Mouse (Mus musculus): ENCODE data around the gene Tns1.

The Tns1 gene

DNA sequence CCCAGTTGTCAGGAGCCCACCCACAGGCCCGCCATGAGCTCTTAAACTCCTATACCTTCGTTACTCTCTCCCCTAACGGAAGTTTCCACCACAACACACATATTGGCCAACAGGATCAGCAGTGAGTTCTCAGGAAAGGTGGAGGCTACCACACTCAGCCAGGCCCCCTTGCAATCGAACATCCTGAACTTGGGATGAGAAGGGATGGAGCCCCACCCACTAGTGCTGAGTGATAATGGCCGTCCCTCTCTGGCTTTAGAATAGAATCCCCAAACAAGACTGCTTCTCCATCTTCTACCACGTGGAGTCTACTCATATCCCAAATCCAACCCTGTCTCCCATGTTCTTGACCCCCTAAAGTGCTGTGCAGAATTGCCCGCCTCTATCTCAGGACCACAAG is 131.0 kb downstream of the Tns1 start:
- no peak for DNase-seq (ENCODE audit: low spot score in 2 of 2)

DNA sequence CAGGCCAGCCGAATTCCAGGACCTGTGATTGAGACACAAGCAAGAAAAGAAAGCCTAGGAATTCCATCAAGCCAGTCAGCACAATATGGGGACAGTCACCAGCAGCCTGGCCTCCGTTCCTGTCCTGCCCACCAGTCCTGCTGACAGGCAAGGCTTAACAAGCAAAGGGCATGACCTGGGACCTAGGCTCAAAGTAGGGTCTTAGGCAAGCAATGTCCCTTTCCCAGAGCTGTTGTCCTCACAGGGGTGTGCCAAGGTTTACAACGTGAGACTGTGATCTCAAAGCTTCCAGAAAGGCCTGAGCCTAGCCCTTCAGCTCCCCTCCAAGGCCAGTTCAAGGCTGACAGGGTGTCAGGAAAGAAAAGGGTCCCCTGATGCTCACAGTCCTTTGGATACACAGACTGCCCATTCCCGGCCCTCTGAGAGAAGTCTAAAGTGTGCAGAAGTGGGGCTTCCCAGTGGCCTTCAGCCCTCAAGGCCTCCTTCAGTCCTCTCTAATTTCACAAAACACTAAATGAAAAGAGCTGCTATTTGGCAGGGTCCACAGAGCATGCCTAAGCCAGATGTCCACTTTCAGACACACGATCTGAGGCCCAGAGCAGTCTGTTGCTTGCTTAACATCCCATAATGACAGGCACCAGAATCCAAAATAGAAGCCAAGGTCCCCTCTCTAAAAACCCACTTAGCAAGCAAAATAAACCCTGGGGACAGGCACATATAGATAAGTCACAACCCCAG is 131.9 kb downstream of the Tns1 start:
- DNase-seq (ENCODE audit: low spot score in 2 of 2) = no peak

DNA sequence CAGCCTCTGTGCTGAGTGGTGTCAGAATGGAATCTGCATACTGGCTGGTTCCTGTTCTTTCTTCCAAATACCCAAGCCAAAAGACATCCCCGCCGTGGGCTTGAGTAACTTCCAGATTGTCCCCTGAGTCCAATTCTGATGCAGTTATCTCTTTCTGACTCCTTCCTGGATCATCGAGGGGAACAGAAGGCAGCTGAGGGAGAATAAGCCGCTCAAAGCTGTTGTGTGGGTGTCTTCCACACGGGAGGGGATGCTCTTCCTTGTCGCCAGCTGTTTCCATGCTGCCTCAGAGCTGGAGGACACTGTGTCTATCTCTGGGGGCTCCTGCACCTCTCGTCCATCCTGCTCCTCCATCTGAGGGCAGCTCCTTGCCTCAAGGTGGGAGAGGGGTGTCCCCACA is 133.0 kb downstream of the Tns1 start:
- DNase-seq (ENCODE audit: low spot score in 2 of 2) = peak; percentile 31 to 58

DNA sequence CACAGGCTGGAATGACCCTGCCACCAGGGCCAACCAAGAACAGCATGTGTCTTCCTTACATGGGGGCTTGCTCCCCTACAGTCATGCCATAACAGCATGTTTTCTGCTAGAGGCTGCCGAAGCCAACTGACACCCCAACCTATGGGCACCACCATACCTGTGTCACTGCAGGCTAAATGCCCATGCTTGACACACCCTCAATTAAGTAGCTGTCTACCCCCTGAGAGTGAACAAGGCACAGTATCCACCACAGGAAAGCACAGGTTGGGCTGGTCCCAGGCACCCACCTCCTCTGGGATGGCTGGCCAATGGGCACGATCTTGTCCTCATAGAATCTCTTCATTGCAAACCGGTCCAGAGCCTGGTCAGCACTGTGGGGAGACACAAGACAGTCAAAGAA is 134.2 kb downstream of the Tns1 start:
- DNase-seq (ENCODE audit: low spot score in 2 of 2) = no peak

DNA sequence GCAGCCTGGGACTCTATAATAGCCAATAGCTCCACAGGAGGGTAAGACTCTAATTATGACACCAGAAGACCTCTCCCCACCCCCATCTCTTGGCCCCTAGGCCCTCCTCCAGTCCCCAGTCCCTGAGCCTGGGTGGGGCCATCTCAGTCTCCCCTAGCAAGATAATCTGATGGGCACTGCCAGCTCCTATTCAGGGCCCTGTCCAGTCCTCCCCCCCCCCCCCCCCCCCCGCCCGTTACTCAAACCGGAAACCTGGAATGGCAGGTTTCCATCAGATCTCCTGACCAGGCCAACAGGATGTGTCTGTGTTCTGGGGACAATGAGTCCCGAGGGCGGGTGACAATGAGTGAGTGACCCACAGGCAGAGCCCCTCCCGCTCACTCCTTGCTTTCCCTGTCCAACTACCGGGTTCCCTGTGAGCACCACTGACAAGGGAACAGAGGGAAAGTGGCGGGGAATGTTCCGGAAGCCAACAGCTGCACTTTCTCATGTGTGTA is 136.5 kb downstream of the Tns1 start:
- no peak for DNase-seq (ENCODE audit: low spot score in 2 of 2)

DNA sequence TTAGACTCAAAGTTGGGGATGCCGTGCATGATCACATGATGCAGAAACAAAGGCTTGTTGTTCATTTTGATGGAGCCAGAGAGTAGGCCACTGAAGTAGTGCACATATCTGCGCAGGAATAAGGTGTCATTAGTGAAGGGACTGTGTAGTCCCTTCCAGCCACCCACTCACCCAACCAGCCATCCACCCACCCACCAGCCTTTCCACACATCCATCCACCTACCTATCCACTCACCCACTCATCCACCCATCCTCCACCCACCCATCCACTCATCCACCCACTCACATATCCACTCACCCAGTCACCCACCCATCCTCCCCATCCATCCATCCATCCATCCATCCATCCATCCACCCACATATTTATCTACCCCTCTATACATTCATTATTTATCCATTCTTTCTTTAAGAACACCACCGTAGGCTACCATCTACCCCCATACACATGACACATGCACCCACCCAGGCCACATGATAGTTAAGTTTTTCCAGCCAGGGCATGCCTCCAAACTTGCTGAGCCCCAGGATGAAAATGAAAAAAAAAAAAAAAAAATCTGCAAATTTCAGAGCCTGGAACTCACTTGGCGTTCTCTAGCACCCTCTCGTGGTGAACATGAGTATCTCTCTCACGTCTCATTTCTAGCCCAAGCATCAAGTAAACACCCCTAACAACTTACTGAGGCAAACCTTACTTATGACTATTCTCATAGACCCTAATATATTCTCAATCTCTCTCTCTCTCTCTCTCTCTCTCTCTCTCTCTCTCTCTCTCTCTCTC is 137.8 kb downstream of the Tns1 start:
- DNase-seq (ENCODE audit: low spot score in 2 of 2) = peak; percentile 41 to 43

DNA sequence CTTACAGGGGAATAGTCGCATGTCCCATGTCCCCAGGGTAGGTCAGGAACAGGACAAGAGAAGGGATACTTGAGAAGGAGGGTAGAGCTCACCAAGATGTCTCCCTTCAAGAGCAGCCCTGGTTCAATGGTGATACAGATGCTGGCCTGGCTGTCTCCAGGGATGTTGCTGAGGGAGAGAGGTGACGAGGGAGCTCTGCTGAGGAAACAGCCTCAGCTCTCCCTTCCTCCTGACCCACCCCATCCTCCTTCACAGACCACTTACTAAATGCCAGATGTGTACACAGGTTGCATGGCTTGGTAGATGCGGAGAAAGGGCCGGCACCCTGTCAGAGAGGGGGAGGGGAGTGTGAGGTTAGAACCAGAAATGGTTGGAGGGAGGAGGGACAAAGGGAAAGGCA is 138.6 kb downstream of the Tns1 start:
- DNase-seq (ENCODE audit: low spot score in 2 of 2) = no peak

DNA sequence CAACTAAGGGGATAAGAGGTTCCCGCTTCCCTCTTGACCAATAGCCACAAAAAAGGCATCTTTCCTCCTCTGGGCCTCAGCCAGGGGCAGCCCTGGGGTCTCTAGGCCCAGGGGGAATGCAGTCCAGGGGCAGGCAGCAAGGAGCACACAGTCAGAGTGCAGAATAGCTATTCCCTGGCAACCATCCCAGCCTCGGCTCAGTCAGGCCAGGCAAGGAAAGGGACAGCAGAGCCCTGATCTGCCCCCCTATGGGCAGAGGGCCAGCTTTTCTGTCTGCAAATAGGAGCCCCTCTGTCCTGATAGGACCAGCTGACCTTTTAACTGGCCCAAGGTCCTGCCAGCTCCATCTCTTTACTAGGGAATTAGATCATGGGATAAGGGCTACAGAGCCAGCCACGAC is 145.0 kb downstream of the Tns1 start:
- DNase-seq (ENCODE audit: low spot score in 2 of 2) = peak in 1 of 2 experiments; percentile 44

DNA sequence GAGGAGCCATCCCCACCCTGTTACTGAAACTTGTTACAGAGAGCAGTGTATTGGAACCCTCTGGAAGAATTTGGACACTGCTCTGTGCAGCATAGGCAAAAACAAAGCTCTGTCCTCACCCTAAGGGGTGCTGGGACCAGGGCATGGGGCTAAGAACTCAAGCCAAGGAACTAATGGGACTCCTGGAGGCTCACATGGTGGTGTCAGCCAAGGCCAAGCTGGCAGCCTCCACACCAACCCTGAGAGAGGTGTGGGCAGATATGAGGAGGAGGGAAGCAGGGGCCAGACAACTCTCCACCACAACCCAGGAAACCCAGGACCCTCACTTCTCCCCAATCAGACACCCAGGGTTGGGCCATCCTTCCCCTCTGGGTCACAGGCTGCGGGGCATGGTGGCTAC is 145.7 kb downstream of the Tns1 start:
- no peak for DNase-seq (ENCODE audit: low spot score in 2 of 2)

DNA sequence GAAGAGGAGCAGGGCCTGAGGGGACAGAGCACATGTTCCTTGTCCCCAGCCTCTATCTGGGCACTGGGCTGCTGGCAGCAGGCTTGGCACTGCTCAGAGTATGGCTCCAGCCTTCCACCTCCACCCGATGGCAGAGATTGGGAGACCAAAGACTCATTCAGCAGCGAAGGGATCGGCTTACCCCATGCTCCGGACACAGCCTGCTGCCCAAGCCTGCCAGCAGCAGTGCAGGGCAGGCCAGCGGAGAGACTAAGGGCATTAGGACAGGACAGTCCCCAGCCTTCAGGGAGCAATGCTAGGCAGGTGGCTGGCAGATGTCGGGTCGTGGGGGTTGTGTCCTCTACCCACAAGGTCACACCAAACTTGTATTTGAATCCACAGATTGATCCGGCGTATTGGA is 150.3 kb downstream of the Tns1 start:
- DNase-seq (ENCODE audit: low spot score in 2 of 2) = no peak

DNA sequence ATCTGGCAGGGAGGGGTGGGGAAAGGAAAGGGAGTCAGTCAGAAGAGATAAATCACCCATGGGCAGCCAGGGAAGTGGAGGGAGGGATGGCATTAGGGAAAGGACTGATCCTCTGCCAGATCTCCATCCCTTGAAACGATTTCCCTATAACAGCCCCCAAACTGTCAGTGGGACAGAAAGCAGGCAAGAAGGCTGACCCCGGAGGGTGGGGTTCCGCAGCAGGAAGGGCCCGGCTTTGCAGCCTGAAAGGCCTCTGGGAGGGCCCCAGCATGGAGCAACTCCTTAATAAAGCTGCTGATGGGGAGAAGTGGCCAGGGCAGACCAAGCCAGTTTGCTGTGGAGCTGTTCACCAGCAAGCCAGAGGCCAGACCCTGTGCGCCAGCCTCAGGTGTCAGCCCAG is 151.5 kb downstream of the Tns1 start:
- no peak for DNase-seq (ENCODE audit: low spot score in 2 of 2)

DNA sequence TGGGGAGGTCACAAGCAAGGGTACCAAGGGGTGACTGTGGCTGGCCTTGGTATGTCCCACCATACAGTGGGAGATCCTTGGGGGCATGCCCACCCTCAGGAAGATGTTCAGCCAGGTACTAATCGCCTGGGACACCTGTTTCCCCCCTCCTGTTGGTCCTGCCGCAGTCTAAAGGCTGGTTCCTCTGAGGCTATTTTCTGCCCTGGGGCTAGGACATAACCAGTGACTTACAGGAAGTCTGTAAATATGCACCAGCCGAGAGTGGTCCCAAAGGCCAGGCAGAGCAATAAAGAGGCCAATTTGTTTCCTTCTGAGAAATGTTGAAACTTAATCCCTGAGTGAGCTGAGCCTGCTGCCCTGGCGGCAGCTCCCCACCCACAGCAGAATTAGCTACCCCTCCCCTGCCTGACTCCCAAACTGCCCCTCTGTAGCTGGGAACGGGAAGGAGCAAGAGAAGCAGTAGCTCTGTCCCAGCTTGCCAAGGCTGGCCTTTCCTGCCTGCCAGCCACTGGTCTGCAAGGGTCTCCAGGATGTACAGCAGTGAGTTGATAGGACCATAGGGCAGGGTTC is 154.0 kb downstream of the Tns1 start:
- no peak for DNase-seq (ENCODE audit: low spot score in 2 of 2)

DNA sequence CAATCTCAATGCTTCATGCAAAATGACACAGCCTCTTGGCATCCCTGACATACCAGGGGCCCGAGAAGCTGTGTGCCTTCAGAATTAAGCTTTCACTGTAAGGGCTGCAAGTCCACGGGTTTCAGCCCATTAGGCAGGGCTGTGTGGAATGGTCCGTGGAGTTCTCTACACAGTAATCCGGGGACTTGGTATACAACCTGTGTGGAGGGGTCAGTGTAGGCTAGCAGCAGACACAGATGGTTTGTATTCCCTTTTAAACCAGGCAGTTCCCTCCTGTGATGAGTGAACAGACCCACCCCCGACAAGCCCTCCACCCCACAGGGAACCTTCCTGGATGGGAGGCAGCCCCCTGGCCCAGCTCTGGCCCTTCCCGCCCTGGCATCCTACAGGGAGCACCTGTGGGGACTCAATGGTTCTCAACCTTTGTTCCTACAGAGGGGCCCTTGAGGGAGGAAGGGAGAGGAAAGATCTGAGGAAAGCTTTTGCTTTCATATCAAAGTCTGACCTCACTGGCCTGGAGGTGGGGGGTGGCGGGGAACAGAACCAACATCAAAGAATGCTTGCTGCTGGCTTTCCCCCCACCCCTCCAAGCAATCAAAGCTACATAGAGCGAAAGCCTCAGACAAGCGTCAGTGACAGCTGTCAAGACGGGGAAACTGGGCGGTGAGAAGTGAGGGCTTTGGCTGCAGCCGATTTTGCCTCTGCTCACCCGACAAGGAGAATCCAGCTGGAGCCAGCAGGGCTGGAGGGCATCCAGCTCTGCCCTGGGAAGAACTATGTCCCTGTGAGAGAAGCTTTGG is 155.3 kb downstream of the Tns1 start:
- DNase-seq (ENCODE audit: low spot score in 2 of 2) = no peak

DNA sequence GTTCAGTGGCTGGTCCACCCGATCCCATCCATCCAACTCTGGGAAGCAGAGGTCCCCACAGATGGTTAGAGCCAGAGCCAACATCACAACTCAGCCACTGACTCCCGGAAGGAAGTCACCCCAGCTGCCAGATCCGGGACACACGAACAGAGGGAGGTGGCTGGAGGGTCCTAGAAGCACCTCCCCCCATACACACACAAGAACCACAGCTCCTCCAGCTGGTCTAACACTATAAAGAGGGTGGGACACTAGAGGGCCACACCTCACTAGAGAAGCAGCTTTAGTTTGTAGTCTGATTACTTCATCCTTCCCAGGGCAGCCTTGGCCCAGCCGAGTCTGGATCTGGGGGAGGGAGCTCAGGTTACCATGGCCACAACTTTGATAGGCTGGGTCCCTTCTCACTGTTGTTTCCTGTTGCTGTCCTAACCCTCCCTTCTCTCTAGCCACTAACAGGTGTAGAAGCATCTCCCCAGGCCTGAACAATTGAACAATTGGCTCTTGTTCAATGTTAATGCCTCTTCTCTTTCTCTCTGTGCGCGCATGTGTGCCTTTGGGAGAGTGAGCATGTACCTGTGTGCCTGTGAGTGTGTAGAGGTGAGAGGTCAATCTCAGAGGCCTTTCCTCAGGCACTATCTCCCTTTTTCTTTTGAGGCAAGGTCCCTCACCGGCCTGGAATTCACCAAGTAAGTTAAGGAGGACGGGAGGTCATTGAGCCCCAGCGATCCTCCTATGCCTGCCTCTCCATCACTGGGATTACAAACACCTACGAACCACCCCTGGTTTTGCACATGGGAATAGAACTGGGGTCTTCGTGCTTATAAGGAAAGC is 157.6 kb downstream of the Tns1 start:
- no peak for DNase-seq (ENCODE audit: low spot score in 2 of 2)

DNA sequence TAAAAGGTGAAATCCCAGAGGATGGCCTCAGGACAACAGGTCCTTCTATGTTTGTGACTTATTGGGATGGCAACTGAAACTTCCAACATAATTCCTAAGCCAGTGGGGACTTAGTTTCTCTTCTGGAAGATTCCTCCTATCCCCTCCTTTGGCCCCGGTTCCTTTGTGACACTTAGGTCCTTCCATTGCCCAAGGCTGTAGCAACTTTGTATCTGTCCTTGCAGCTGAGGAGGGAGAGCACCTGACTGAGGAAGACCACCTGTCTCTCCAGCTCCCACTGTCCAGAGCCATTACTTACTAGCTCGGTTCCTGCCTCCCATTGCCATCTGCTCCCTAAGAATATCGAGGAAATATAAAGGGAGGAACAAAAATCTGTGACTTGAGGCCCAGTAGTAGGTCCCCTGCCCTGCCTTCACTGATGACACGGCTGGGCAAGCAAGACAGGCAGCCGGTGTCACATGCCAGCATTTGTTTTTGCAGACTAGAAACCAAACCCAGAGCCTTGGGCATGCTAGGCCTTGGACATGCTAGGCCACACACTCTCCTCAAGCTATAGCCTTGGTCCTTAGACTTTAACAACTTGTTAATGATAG is 160.0 kb downstream of the Tns1 start:
- DNase-seq (ENCODE audit: low spot score in 2 of 2) = no peak

DNA sequence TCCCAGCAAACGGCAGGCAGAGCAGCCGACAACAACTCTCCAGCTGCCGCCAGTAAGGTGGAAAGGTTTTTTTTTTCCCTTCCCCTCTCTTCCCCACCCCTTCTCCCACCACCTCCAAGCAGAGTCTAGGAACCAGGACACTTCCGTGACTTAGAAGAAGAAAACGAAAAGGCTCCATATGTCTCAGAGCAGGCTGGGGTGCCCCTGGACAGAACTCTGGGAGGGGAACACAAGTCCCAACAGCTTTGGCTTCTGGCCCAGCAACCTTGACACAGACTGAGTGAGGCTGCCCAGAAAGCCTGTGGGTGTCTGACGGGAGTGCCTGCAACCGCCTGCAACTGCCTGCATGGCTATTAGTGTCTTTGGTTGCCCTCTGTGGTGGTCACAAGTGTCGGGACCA is 160.6 kb downstream of the Tns1 start:
- DNase-seq (ENCODE audit: low spot score in 2 of 2) = peak in 1 of 2 experiments; percentile 23

DNA sequence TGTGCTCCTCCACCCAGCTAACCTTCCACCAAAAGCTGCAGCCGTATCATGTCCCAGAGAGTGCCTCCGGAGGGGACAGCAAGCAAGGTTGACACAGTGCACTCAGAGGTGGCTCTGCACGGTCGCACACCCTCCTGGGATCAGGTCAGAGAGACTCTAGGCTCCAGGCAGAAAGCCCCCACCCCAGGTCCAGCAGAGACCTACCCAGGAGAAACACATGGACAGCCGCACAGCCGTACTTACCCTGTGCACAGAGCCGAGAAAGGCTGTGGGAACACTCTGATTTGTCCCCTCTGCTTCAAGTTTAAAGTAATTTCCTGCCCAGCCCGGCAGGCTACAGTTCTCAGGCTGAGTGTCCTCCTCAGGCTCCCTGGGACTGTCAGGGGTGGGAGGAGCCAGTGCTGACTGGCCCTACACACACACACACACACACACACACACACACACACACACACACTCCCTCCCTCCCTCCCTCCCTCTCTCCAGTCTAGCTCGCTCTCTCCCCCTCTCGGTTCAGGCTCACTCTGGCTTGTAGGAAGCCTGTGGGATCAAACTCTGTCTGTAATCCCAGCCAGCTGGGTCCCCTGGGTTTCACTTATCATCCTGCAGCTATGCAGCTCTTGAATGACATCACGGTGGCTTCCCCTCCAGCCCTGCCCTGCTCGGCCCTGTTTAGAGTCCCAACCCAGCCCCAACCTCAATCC is 161.4 kb downstream of the Tns1 start:
- peak in 1 of 2 experiments; percentile 12 for DNase-seq (ENCODE audit: low spot score in 2 of 2)

DNA sequence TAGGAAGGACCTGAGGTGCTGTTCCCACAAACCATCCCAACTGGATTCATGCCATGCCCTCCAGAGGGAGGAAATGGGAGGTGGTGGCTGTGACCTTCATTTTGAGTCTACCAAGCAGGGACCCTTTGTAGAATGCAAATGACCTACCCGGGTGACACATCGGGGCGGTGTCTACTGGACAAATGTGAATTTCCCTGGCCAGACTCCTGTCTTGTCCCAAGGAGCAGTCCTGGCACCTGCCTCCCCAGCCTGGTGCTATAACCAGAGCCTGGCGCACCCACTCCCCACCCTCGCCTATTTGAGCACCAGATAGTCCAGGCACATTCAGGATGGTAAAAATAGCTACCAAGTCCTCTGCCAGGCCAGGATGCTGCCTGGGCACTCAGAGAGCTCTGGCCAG is 162.2 kb downstream of the Tns1 start:
- DNase-seq (ENCODE audit: low spot score in 2 of 2) = peak in 1 of 2 experiments; percentile 29

DNA sequence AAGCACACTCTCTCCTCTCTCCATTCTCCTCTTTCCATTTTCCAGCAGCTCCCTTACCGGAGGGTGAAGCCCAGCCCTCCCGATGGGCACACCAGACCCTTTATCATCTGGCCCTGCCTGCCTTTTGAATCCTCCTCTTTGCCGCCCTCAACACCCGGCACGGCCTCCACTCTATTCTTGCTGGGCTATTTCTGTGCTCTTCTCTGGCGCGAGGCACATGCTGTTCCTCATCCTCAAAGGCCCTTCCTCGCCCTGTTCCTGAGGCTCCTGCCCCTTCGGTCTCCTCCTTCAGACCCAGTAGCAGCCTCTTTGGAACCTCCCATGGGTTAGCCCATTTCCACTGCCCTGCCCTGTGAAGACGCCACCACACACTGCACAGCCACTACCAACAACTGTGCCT is 164.5 kb downstream of the Tns1 start:
- DNase-seq (ENCODE audit: low spot score in 2 of 2) = no peak

DNA sequence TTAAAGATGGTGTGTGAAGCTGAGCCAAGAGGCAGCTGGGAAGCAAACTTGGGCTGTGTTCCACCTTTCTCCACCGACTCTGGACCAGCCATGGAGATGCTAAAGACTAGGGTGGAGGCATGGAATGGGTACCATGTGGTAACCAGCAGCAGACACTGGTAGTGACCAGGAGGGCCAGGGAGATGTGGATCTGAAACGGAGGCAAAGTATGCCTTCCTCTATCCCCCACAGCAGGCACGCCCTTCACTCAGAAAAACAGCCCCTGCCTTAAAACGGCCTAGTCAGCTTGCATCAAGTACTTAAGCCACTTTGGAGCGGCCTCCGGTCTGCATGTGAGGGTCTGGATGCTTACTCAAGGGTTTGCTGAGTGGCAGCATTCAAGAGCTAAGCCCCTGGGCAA is 164.9 kb downstream of the Tns1 start:
- DNase-seq (ENCODE audit: low spot score in 2 of 2) = no peak
